Mouse (Mus musculus) stomach, embryonic 15.5 days (tissue): ENCODE data around the gene Gm28035. TPM values are rescaled to one million over a fixed set of nuclear protein-coding genes. Genes with fewer than 3 reads are reported as not detected.
A peak's percentile ranks its signal among the peaks of the same experiment; 100 is the strongest.

Experiments
- ATAC-seq: fragments of 200-750 bp; cut with Nextera tagmentation; 2 replicates; pipeline ENCODE4 v1.8.0; 2017; ENCODE audit warnings: low read depth, moderate number of reproducible peaks, moderate TSS enrichment; ENCODE audit not compliant: insufficient read depth, low FRiP score
- H3K27ac ChIP-seq: fragments of 300-500 bp; sonication (generic); 2 replicates; pipeline ENCODE4 v1.5.1; 2015; ENCODE audit warnings: mild to moderate bottlenecking, inconsistent platforms
- H3K27me3 ChIP-seq: fragments of 300-500 bp; sonication (generic); replicated peaks from 2 replicates; pipeline ENCODE4 v1.6.1; 2015; ENCODE audit warnings: inconsistent platforms
- H3K36me3 ChIP-seq: fragments of 300-500 bp; sonication (generic); 2 replicates; pipeline ENCODE4 v1.6.1; 2015; ENCODE audit warnings: inconsistent platforms
- H3K4me1 ChIP-seq: fragments of 300-500 bp; sonication (generic); 2 replicates; pipeline ENCODE4 v1.6.1; 2015; ENCODE audit warnings: inconsistent platforms
- H3K4me2 ChIP-seq: fragments of 300-500 bp; sonication (generic); 2 replicates; pipeline ENCODE4 v1.6.1; 2015; ENCODE audit warnings: mild to moderate bottlenecking, inconsistent platforms
- H3K4me3 ChIP-seq: fragments of 300-500 bp; sonication (generic); replicated peaks from 2 replicates; pipeline ENCODE4 v1.5.1; 2015; ENCODE audit warnings: inconsistent platforms
- H3K9ac ChIP-seq: fragments of 300-500 bp; sonication (generic); 2 replicates; pipeline ENCODE4 v1.6.1; 2015; ENCODE audit warnings: inconsistent platforms
- H3K9me3 ChIP-seq: fragments of 300-500 bp; sonication (generic); 2 replicates; pipeline ENCODE4 v1.6.1; 2016; ENCODE audit warnings: inconsistent platforms
- WGBS: fragments of 180-500 bp; shearing (Covaris S2); methylation state at CpG from one replicate; pipeline ENCODE4 v1.1.7; 2015; 5-methylcytosine and 5-hydroxymethylcytosine counted together
- polyA plus RNA-seq: library from polyadenylated mRNA; unstranded; fragments of >200 nt; fragmentation: Nextera tagmentation; extraction: Ambion mirVana; gene quantifications from 2 replicates; pipeline ENCODE4 v1.2.1, GENCODE M21; 2015

Gene Gm28035
- polyA plus RNA-seq, 1 experiment from 2014 or later, result 0.35 TPM

DNA sequence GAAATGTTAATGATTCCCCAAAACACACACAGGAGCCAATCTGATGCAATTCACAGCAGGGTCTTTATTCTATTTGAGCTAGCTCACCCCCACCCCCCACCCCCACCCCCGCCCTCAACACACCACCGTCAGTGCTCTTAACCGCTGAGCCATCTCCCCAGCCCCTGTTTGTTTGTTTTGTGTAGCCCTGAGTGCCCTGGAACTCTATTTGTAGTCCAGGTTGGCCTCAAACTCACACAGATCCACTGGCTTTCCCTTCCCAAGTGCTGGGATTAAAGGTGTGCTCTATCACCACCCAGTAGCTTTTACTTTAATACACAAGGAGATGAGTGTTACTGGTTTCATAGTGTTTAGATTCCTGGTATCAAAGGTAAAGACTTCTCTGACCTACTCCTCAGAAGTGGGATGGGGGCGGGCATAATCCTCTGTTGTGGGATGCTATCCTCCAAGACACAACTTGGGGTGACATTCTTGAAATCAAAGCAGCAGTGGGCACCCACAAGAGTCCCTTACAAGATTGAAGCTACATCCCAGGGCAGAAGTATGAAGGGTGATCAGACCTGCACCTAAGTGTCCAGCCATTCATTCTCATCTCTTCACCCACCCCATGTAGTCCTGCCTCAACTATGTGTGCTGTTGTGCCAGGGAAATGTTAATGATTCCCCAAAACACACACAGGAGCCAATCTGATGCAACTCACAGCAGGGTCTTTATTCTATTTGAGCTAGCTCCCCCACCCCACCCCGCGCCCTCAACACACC, 28.8 kb upstream of the Gm28035 start:
- no peaks in the 10 kb centered on the region for H3K27me3 ChIP-seq
- H3K36me3 ChIP-seq, result no peaks in the 10 kb centered on the region
- no peak overlapping the region for H3K27ac ChIP-seq
- H3K4me3 ChIP-seq, result no peak overlapping the region
- no peak for ATAC-seq
- H3K4me2 ChIP-seq, result no peak overlapping the region
- WGBS, result 63% methylated on average over 6 of the region's 6 CpGs
- H3K9ac ChIP-seq, result no peak overlapping the region
- no peaks in the 10 kb centered on the region for H3K9me3 ChIP-seq
- H3K4me1 ChIP-seq, result peaks cover 2% of the 10 kb centered on the region

DNA sequence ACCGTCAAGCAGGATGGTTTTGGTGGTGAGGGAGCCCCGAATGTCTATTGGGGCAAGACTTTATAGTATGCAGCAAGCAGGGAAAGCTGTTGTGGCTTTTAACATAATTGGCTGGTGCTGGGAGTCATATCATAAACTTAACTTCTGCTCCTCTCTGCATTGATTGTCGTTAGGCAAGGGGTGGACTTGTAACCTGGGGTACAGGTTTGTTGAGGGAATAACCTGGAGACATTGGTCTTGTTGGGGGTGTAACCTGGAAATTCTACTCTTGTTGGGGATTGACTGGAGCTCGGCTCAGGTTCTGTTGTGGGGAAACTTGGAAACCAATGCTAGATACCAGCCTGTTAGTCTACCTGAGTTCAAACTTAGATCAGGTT, 28.2 kb upstream of the Gm28035 start:
- no peak overlapping the region for H3K27ac ChIP-seq
- H3K4me3 ChIP-seq, result no peak overlapping the region
- H3K9me3 ChIP-seq, result no peaks in the 10 kb centered on the region
- ATAC-seq, result no peak
- WGBS, result 72% methylated on average over 4 of the region's 4 CpGs
- H3K9ac ChIP-seq, result no peak overlapping the region
- H3K4me2 ChIP-seq, result no peak overlapping the region
- no peaks in the 10 kb centered on the region for H3K36me3 ChIP-seq
- no peaks in the 10 kb centered on the region for H3K27me3 ChIP-seq
- no peaks in the 10 kb centered on the region for H3K4me1 ChIP-seq

DNA sequence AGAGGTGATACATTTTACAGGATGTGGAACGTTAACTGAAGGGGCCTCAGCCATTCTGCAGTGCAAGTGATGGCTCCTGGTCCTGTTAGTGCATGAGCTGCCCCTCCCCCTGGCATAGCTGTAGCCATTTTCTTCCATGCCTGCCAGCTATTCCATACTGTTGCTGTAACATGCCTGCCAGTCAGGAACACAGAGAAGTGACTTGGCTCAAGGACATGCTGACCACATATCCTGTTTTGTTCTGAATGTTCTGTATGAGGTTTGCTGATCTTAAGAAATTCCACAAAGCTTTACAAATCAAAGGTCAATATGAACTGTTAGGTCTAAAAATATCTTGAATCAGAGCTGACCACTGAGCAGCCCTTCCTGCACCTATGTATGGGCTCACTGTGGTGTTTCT, 27.4 kb upstream of the Gm28035 start:
- 72% methylated on average over 1 of the region's 1 CpGs for WGBS
- Histone ChIP-seq H3K4me3 (no peak overlapping the region), H3K4me1 (no peaks in the 10 kb centered on the region), H3K4me2 (no peak overlapping the region), H3K27ac (no peak overlapping the region), H3K36me3 (no peaks in the 10 kb centered on the region), H3K9me3 (no peaks in the 10 kb centered on the region), H3K27me3 (no peaks in the 10 kb centered on the region), H3K9ac (no peak overlapping the region)
- no peak for ATAC-seq

DNA sequence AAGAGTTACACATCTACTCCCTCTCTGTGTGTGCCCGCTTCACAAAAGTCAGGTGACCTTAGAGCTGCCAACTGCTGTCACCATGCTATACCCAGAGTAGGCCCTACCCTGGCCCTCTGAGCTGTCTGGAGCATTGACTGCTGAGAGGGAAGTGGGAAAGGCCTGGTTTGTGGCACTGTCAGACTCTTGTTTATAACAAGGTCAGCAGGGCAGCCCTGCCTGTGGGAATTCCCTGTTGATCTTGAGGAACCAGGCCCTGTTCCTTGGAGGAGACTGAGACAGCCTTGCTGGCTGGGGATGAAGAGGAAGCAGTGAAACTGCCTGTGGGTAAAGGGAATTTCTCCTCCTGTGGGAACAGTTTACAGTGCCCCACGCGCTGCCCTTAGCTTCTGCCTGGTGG, 25.6 kb upstream of the Gm28035 start:
- Histone ChIP-seq H3K9me3 (no peaks in the 10 kb centered on the region), H3K9ac (no peak overlapping the region), H3K4me3 (no peak overlapping the region), H3K4me2 (no peak overlapping the region), H3K27ac (no peak overlapping the region), H3K36me3 (no peaks in the 10 kb centered on the region), H3K27me3 (no peaks in the 10 kb centered on the region), H3K4me1 (no peaks in the 10 kb centered on the region)
- ATAC-seq, result no peak
- WGBS, result 83% methylated on average over 3 of the region's 3 CpGs

DNA sequence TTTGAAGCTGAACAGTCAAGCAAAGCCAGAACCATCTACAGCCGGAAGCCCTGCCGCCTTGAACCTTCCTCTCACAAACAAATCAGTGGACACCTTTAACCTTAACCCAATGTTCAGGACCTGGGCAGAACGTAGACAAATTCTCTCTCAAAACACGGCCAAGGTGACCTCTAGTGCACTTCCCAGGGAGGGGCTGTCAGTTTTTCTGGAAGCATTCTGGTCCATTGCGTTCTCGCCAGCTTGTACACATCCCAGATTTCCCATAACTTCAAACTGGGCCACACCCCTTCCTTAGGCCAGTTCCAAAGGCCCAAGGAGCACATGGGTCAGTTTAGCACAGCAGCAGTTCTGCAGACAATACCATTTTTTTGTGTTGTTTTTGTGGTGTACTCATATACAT, 24.9 kb upstream of the Gm28035 start:
- 58% methylated on average over 6 of the region's 6 CpGs for WGBS
- Histone ChIP-seq H3K27ac (no peak overlapping the region), H3K9me3 (no peaks in the 10 kb centered on the region), H3K4me1 (no peaks in the 10 kb centered on the region), H3K27me3 (no peaks in the 10 kb centered on the region), H3K4me3 (no peak overlapping the region), H3K4me2 (no peak overlapping the region), H3K9ac (no peak overlapping the region), H3K36me3 (no peaks in the 10 kb centered on the region)
- ATAC-seq, result no peak

DNA sequence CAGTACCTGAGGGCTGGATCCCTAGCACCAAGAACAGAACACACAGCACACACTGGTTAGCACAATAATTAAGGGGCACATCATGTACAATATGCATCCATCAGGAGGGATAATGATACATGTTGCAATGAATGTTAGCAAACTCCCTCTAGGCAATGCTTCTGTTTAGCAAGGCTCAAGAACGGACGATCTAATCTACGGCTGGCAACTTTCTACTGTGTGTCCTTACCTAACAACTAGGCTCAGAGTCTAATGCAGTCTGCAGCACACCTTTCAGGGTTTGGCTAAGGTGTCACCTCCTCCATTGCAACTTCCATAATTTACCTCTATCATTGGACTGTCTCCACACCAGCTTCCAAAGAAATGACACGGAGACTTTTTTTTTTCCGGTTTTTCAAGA, 24.1 kb upstream of the Gm28035 start:
- no peaks in the 10 kb centered on the region for H3K36me3 ChIP-seq
- WGBS, result 93% methylated on average over 5 of the region's 5 CpGs
- no peak overlapping the region for H3K9ac ChIP-seq
- ATAC-seq, result no peak
- no peaks in the 10 kb centered on the region for H3K27me3 ChIP-seq
- H3K9me3 ChIP-seq, result no peaks in the 10 kb centered on the region
- H3K4me3 ChIP-seq, result no peak overlapping the region
- H3K4me2 ChIP-seq, result no peak overlapping the region
- no peak overlapping the region for H3K27ac ChIP-seq
- H3K4me1 ChIP-seq, result no peaks in the 10 kb centered on the region

DNA sequence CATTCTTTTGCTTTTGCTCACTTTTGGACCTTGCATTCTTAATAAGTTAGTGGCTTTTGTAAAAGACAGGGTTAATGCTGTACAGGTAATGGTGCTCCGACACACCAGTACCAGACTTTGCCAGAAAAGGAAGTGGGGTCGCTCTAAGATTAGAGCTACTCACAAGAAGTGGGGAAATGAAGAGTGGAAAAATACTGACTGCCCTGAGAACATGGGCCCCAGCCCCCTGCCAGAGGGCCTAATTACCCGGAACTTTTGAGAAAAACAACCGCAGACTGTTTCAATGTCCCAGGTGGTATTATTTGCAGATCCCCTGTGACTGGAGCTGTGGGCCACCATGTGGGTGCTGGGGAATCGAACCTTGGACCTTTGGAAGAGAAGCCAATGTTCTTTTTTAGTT, 4.8 kb upstream of the Gm28035 start:
- H3K9me3 ChIP-seq, result 0 out of 2 replicates have a peak, but pooled peaks cover 4% of the 10 kb centered on the region
- WGBS, result 81% methylated on average over 5 of the region's 5 CpGs
- no peaks in the 10 kb centered on the region for H3K27me3 ChIP-seq
- no peak overlapping the region for H3K4me2 ChIP-seq
- no peak overlapping the region for H3K27ac ChIP-seq
- ATAC-seq, result no peak
- H3K4me1 ChIP-seq, result peaks cover 23% of the 10 kb centered on the region
- peaks cover 7% of the 10 kb centered on the region for H3K36me3 ChIP-seq
- no peak overlapping the region for H3K9ac ChIP-seq
- no peak overlapping the region for H3K4me3 ChIP-seq

DNA sequence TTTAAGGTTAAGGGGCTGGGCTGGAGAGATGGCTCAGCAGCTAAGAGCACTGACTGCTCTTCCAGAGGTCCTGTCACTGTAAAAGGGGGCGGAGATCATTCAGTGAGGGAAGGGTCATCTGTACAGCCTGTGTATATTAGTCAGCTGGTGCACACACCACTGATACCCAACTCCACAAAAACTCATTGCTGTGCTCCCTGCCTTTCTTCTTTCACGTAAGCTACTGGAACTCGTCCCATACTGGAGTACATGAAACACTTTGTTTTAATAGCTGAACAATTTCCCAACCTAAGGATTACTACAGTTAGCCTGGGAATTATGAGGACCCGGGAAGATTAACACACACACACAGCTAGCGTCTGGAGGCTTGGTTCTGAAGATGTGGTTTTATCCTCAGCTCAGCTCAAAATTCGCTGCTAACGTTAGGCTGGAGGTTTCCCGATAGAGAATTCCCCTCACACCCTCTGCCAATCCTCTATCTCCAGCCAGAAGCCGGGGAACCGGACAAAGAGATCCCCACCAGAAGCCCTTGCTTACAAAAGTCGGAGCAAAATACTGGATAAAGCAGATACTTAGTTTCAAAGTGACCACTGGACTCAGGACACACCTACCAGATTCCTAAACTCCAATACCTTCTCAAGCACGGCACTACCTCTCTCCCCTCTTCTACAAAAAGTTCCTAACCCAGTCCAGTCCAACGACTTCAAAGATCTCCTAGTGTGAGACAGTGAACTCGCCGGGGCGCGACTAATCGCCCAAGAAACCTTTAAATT, 3.8 kb upstream of the Gm28035 start:
- H3K4me1 ChIP-seq, result peaks cover 23% of the 10 kb centered on the region
- H3K27me3 ChIP-seq, result no peaks in the 10 kb centered on the region
- no peak for ATAC-seq
- H3K4me3 ChIP-seq, result peak overlapping the region; percentile 88
- H3K36me3 ChIP-seq, result peaks cover 18% of the 10 kb centered on the region
- peak overlapping the region; percentile 66 for H3K9ac ChIP-seq
- WGBS, result 2% methylated on average over 18 of the region's 18 CpGs
- H3K4me2 ChIP-seq, result peak overlapping the region; percentile 84
- H3K9me3 ChIP-seq, result no peaks in the 10 kb centered on the region
- H3K27ac ChIP-seq, result peak overlapping the region; percentile 82

DNA sequence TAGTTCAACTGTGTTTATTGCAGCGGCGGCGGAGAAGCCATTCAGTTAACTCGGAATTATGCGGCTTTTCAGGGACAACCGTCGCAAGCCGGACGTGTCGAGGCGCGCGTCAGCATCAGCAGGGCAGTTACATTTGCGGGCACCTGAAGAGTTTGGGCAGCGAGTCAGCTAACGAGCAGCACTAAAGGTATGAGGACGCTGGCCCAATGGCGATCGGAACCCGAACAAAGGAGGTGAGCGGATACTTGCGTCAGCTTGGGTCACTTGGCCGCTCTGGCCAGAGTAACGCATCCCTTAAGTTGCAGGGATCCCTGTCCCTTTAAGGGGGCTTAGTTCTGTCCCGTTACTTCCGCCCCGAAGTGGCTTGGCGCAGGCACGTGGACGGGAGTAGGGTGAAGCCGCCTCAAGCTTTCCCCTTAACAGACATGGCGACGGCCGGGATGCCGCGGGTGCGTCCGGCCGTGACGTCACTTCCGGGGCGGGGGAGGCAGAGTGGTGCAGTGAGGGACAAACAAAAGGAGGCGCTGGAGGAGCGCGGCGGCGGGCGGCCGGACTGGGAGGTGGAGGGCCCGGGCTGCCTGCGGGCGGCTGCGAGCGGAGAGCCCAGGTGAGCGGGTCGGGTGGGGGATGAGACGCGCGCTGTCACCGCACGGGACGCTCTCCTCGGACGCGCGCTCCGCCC, 3.0 kb upstream of the Gm28035 start, which contains the start of gene Lrrc8a:
Lrrc8a (plus strand) TSS at position 517 of the 682 bp plus-strand sequence.
- Histone ChIP-seq H3K4me1 (peaks cover 23% of the 10 kb centered on the region), H3K36me3 (peaks cover 19% of the 10 kb centered on the region), H3K9ac (peak within 1 kb of the TSS; percentile 72), H3K9me3 (no peaks in the 10 kb centered on the region), H3K4me3 (peak within 1 kb of the TSS; percentile 88), H3K4me2 (peak within 1 kb of the TSS; percentile 84), H3K27me3 (no peaks in the 10 kb centered on the region), H3K27ac (peak within 1 kb of the TSS; percentile 93)
- under 1% methylated on average over 61 of the region's 67 CpGs for WGBS
- peak; percentile 96 for ATAC-seq

DNA sequence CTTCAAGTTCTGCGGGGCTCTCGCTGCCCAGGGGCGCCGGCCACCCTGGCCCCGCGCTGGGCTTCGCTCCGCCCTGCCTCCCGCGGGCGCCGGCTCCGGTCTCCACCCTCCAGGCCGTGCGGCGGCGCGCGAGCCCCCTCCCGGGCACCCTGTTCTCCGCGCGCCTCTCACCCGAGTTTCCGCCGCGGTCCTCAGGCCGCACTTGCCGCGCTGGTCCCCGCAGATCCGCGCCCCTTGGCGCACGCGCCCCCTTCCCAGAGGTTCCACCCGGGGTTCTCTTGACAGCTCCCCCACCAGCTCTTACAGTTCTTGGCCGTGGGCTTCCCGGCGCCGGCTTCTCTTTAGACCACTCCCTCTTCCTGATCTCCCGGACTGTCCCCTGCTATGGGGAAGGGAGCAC, 2.5 kb upstream of the Gm28035 start:
- ATAC-seq, result peak; percentile 84

DNA sequence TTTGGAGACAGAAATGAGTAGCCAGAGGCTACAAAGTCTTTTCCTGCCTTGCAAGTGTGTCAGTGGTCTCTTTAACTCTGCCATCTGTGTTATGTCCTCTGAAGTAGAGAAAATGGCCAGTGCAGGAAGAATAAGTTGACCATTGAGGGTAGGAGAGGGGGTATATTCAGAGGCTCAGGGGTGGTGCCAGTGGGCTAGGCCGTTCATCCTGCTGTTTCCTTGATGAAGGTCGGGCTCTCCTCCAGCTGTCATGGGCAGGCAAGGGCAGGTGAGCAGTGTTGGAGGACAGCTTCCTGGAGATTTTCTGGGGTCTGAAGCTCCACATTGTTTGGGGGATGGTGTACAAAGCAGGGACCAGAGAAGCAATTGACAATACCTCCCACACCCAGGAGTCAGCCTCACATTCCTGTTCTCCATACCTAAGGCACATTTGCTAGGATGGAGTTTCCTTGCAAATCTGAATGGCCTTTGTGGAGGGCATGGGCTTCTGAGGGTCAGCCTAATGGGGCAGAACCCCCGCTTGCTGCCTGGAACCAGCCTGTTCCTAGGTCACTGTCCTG, 1.4 kb upstream of the Gm28035 start:
- Histone ChIP-seq H3K4me2 (peak overlapping the region; percentile 71), H3K9me3 (no peaks in the 10 kb centered on the region), H3K27ac (peak overlapping the region; percentile 93; the same call in 1 of the 2 replicates), H3K9ac (no peak overlapping the region), H3K4me1 (peaks cover 23% of the 10 kb centered on the region), H3K4me3 (peak overlapping the region; percentile 88), H3K27me3 (no peaks in the 10 kb centered on the region), H3K36me3 (peaks cover 19% of the 10 kb centered on the region)
- WGBS, result 62% methylated on average over 3 of the region's 3 CpGs
- ATAC-seq, result no peak

More for the DNA sequence above, 2.5 kb upstream of the Gm28035 start:
- Histone ChIP-seq H3K27me3 (no peaks in the 10 kb centered on the region), H3K9me3 (no peaks in the 10 kb centered on the region), H3K4me2 (peak overlapping the region; percentile 71), H3K4me1 (peaks cover 23% of the 10 kb centered on the region), H3K27ac (peak overlapping the region; percentile 93), H3K4me3 (peak overlapping the region; percentile 88), H3K36me3 (peaks cover 19% of the 10 kb centered on the region), H3K9ac (peak overlapping the region; percentile 72)
- 0% methylated on average over 27 of the region's 42 CpGs for WGBS
